Mouse (Mus musculus): ENCODE data around the gene Fndc3b.

Gene Fndc3b

DNA sequence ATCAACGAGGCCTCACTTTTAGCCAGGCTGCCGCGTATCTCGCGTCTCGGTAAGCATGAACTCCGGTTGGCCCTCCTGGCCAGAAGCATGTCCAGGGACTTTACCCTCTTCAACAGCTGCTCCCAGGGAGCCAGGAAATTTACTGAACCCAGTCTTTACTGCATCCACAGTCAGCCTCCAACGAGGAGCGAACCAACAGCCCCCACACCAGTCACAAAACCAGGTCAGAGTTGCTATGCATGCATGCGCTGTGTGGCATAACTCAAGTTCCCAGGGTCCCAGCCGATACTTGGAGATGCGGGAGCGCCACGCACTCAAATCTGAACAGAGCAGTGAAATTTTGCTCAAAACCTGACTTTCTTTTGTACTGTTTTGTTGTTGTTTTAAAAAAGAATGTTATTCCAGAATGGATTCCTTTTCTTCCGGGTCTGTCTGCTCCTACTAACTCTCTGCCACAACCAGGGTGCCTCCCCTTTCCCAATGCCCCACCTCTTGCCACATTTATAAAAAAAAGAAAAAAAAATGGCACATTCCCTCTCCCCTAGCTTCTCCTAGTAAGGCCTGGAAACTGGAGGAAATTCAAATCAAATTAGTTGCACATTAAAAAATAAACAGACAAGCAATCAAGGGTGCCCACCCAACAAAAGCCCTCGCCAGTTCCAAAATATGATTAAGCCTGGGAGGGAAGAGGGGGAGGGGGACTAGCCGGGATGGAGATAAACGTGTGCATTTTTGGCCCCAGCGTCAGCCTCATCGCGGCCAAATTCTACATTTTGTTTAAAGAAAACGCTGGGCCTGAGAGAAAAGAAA lies 1.8 kb downstream of the Fndc3b start:
- DNase-seq (ENCODE audit: extremely low read depth, low read depth, low spot score) = no peak

DNA sequence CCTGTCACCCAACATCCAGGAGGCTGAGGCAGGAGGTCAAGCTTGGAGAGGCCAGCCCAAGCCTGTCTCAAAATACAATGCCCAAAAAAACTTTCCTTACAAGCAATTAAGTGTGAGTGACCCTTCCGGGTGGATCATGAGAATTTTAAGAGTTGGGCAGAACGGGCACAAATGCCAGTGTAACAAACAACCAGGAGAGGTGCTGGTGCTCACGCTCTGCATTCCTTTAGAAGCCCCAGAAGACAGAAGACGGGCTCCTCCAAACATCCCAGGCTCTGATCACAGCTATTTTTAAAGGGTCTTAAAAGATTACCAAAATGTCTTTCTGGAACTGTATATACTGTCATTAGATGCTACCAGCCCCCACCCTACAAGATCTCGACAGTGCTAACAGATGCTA lies 2.5 kb downstream of the Fndc3b start:
- no peak for DNase-seq (ENCODE audit: extremely low read depth, low read depth, low spot score)

DNA sequence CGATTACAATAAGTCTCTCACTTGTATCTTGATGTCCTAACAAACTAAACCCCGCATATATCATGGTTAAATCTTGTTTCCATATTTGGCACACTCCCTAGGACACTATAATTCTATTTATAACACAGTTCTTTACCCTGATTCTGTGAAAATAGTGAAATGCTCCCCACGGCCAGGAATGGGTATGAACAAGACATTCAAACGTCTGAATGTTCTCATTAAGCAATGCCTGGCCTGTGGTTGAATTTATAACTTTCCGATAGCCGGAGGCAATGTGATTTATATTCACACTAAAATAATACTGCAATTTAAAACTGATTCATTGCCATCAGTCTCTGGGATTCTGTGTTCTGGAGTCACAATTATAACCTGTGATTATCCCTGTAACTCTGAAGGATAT lies 5.3 kb downstream of the Fndc3b start:
- DNase-seq (ENCODE audit: extremely low read depth, low read depth, low spot score) = peak; percentile 61

DNA sequence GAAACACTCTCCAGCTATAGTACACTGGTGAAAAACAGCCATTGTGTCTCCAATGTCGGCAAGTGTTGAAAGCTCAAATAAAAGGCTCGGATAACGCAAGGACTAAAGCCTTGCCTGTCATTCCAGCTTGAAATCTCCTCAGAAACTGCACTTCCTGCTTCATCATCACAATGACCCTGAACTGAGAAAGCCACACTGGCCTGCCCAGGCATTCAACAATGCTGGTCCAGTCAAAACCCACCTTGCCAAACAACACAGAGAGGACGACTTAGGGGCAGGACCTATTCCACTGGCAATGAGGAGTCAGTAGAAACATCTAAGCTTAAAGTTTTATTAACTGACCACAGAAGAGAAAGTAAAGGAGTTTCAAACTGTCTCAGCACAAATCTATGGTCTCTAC lies 6.1 kb downstream of the Fndc3b start:
- DNase-seq (ENCODE audit: extremely low read depth, low read depth, low spot score) = no peak

DNA sequence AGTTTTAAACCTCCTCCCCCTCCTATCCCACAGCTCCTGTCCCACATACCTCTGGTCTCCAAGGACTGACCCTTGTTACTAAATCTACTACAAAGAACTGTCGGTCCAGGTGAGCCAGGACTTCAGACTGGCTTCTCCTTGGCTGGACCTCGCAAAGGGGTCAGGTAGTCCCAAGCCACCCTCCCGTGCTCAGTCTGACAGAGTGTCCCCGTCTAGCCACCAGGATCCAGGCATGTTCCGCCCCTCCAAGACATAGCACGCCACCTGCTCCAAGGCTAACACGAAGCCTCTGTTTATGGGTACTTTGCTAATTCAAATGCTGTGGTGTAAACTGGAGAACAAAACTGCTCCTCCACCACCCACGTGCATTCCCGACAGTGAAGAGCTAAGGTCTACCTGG lies 6.5 kb downstream of the Fndc3b start:
- no peak for DNase-seq (ENCODE audit: extremely low read depth, low read depth, low spot score)

DNA sequence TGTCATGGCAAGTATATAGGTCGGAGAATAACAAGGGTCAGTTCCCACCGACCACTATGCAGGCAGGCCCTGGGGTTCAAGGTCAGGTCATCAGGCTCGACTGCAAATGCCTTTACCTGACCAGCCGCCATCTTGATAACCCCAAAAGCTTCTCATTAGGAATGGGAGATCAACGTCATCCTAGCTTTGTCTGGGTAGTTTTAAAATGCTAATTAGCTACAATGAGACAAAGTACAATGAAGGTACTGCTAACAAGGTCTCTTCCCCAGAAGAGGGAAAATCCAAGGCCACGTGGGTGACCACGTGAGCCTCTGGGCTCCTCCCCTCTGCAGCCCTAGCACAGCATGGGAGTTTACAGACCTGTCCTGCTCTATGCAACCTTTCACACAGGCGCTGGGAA lies 7.6 kb downstream of the Fndc3b start:
- no peak for DNase-seq (ENCODE audit: extremely low read depth, low read depth, low spot score)

DNA sequence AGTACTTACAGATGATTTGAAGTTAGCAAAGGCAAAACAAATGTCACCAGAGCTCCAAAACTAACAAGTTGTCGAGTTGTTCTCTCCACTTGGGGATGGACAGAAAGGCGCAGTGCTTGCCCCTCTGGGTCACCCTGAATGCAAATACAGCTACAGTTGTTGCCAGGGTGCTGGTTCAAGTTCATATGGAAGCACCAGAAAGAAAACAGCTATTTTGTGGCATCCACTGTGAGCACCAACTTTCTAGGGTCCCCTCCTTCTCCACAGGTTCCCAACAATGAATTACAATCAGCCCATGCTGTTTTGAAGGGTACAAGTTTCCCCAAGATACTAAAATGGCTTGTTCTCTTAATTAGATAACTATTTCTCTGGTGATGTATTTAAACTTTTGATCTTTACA lies 8.0 kb downstream of the Fndc3b start:
- DNase-seq (ENCODE audit: extremely low read depth, low read depth, low spot score) = no peak

DNA sequence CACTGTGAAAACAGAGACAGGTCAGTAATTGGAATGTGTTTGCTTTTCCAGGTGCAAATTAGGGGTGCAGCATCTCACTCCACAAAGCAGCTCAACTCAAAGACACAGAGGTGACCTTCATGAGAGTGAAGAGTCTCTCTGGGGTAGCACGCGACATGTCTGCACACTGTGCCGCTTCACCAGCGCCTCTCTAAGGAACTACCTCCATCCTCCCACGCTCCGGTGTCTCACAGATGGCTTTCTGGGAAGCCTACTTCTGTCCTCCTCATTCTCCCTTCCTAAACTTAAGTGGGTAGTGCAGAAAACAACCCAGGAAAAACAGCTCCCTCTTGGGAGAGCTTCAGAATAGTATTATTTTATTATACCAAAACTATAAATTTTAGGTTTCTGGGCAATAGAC lies 12.4 kb downstream of the Fndc3b start:
- DNase-seq (ENCODE audit: extremely low read depth, low read depth, low spot score) = no peak

DNA sequence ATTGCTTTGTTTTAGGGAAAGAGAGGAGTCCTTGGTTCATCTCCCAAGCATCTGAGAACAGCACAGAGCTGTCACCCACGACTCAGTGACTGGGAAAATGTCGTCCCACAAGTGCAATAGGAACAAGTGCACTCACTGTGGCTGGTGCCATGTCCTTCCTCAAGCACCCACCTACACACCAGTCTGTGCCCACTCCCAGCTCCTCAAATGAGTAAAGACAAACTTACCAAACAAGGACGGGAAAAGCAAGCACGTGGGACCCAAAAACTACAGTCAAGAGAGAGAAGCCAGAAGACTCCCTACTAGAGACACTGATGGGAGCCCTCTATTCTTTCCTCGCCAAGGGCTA lies 14.7 kb downstream of the Fndc3b start:
- no peak for DNase-seq (ENCODE audit: extremely low read depth, low read depth, low spot score)

DNA sequence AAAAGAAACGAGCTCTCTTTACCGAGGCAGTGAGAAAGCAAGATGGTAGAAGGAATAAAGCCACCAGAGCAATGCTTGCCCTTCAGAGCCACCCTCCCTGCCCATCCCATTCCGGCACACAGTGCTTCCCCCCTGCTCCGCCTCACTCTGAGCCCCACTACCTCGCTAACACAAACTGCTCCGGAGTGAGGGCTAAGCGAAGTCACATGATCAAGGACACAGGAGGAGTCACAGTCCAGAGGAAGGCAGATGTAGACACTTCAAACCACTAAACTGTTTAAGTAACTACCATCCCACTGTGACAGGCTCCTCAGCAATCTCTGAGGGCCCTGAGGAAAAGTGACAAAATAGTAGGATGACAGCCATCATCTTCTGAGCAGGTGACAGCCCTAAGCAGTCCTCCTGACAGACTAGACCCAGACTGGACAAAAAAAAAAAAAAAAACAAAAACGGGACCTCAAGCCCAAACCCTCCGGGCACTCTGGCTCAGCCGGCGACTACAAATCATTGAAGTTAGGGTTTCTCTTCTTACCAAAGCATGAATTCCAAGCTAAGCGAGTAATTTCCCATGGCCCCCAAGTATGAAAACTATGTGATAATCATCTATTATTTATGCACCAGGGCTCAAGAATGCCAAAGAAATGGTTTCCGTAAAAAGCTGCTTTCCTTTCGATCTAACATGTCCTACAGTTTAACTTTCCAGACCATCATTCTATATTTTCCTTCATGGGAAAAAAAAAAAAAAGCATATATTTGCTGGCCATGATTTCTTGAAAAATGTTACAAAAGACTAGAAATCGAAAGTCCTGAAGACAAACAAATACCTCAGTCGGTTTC lies 15.3 kb downstream of the Fndc3b start:
- DNase-seq (ENCODE audit: extremely low read depth, low read depth, low spot score) = no peak

DNA sequence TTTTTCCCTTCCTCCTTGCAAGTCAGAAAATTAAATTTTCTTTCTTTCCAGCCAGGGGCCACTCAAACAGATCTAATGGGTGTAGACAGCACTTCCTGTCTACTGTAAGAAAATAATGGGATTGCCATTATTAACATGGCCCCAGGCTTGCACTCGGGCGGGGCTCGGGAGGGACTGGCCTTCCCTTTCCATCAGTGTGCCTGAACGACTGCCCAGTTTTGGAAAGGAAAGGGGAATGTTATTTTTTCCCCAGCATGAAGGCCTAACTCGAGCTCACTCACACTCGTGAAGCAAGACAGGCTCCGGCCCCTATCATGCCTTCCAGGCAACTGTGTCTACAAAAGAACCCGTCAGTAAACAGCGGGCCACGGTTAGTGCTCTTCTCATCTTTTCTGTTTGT lies 16.5 kb downstream of the Fndc3b start:
- DNase-seq (ENCODE audit: extremely low read depth, low read depth, low spot score) = no peak

DNA sequence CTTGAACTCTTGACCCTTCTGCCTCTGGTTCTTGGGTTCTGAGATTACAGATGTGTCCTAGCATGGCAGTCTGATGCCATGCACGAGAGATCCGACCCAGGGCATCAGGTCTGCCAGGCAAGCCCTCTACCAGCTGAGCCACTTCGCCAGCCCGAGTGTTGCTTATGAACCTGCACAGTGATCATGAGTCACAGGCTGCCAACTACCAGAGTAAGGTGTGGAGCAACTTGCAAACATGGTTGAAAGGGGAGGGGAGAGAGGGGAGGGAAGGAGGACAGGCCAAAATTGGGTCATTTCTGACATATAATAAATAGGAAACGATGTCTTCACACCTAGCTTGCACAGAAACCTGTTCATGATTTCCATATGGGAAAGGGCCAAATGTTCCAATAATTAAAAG lies 17.0 kb downstream of the Fndc3b start:
- DNase-seq (ENCODE audit: extremely low read depth, low read depth, low spot score) = no peak

DNA sequence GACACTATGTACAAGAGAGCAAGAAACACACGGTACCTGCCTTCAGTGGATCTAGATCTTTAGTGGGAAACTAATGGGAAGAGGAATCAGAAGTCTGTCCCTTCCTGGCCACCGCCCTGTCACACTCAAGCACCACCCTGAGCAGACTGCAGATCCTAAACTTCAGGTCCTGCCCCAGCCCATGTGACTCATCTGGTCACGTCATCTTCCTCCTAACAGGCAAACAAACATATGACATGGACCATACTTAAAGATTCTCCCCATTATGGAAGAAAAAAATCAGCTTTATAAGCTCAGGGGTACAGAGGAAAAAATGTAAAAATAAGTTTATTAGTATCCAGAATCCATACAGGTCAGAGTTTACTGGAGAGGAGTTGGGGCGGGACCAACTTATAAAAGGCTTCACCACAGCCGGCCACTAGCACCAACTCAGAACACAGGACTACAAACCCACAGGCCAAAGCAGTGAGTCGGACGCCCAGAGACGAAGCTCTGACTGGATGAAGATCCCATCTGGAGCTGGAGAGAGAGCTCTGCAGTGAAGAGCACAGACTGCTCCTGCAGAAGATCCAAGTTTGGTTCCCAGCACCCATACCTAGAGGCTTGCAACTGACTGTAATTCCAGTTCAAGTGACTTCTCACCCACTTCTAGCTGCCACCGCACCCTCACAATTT lies 19.5 kb downstream of the Fndc3b start:
- DNase-seq (ENCODE audit: extremely low read depth, low read depth, low spot score) = no peak

DNA sequence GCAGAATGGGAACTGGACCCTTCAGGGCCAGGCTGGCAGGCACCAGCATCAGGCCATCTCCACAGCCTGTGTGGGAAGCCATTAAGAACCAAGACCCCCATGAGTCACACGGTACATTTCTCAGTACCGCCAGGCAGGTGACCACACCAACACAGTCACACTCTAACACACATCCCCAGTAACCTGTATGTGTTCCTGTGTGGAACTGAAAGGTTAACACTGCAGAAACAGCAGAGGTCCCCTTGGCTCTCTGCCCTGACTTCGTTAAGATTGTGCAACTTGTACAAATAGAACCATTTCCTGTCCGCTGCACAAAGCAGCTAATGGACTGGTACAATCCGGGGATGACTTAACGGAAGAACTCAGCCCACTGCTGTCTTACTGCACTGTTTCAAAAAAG lies 21.1 kb downstream of the Fndc3b start:
- DNase-seq (ENCODE audit: extremely low read depth, low read depth, low spot score) = no peak

DNA sequence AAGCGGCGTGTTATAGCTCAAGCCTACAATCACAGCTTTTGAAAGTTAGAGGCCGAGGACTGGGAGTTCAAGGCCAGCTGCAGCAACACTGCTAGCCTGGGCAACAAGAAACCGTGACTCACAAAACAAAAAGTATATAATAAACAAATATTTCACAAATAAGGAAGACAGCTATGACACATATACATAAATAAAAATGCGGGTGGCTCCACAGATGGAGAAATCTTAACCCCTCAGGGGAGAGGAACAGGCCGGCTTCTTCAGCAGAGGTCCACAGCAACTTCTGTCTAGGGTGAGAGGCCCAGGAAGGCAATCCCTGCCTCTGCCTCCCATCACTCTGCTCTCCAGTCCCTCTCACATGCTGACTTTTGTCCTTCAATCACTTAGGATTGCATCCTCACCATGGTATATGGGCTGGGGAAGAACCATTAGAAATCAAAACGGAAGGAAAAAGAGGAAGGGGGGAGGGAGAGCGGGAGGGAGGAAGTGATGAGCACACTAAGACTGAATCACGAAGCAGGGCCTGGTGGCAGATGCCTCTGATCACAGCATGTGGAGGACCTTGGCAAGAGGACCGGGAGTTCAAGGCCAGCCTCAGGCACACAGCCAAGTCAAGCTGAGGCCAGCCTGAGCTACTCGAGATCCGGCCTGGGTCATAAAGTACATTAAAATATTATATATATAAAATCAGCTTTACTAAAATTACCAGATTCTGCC lies 21.8 kb downstream of the Fndc3b start:
- no peak for DNase-seq (ENCODE audit: extremely low read depth, low read depth, low spot score)

DNA sequence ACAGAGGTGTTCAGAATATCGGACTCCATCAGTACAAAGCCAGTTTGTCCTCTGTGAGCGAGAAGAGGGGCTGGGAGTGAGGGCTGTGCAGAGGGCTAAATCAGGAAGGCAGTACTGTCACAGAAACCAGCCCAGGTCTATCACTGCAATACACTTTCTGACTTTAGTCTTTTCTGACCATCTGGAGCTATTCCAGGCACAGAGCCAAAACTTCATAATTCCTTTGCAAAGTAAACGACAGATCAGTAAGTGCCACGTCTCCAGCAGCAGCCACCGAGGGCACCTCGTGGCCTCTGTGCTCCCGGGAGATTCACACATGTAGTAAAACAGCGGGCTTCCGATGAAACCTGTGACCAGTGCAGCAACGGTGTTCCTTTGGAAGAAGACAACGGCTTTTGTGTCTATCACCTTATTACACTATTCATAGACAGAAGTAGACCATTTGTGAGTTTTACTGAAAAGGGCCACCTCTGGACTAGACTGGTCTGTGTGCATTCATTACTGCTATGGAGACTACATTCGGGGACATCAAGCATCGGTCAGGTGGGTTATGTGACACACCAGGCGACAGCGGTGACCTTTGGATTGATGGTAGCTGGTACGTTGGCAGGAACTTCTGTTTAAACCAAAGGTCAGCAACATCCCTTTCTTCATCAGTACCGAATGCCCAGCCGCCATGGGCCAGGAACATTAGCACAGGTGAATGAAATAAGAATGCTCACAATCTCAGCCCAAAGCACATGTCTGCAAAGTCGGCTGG lies 24.2 kb downstream of the Fndc3b start:
- DNase-seq (ENCODE audit: extremely low read depth, low read depth, low spot score) = no peak

DNA sequence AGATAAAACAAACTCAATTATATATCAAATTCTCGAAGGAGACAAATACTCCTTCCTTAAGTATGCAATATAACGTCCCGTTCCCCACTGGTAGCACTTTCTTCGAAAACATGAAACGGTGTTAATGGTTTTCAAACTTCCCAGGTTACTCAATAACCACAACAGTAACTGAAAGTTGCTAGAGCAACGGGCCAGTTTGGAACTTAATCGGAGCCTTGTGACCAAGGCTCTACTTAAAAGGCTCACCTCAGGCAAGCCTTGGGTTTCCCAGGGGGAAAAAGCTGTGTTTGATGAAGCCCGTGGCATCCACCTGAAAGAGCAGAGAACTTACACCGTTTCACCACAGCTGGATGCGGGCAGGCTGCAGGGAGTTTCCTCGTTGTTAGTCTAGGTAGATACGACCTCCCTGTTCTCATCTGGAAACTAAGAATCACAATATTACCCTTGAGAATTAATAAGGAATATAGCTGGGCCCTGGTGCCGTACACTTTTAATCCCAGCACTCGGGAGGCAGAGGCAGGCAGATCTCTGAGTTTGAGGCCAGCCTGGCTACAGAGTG lies 25.4 kb downstream of the Fndc3b start:
- DNase-seq (ENCODE audit: extremely low read depth, low read depth, low spot score) = no peak

DNA sequence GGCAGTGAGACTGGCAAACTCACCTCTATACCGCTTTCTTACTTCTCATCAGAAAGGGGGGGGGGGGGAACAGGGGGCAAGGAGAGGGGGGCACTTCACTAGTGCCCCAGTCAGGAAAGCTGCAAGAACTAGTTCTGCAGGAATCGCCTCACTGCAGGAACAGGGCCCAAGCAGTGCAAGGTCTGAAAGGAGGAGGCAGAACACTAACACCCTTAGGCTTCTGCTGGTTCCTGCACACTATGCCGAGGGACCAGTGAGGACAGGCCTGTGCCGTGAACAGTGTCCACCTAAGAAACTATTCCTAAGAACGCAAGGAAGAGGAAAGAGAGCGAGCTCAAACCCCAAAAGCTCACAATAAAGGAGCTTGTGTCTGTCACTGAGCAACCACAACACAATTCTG lies 26.0 kb downstream of the Fndc3b start:
- DNase-seq (ENCODE audit: extremely low read depth, low read depth, low spot score) = no peak

DNA sequence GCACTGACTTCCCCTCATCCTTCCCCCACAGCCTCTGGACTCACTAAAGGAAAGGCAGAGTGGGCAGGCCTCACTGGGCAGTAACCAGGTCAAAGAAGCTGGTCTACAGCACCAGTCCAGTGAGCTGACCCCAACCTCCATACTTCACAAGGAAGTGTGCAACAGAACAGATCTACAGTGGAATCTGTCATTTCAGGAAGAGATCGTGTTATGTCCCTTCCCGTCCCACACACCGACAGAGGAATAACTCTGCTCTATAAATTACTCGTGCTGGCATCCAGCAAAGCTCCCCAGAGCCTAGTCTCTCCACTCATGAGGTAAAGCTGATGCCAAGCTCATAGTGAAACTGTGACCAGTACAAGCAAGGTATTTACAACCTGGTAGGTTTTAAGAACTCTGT lies 27.7 kb downstream of the Fndc3b start:
- no peak for DNase-seq (ENCODE audit: extremely low read depth, low read depth, low spot score)

DNA sequence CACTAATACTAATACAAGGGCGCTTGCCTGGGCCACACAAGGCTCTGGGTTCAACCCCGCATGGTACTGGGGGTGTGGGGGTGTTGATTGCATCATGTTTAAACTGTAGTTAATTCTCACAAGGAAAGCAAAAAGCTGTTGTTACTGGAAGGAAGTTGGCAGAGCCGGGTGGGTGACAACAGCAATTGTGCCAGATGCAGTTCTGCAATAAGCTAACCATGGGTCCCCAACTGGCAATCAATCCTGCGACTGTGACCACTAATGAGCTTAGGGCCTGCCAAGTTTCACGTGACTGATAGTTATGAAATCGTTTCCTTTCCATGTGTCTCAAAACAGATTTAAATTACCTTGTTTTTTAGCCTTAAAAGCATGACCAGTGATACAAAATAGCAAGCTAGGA lies 33.5 kb downstream of the Fndc3b start:
- no peak for DNase-seq (ENCODE audit: extremely low read depth, low read depth, low spot score)
